Mouse (Mus musculus) hindbrain, embryonic 12.5 days (tissue): ENCODE data around the gene Faap24. TPM values are rescaled to one million over a fixed set of nuclear protein-coding genes. Genes with fewer than 3 reads are reported as not detected.

ENCODE experiments used
- polyA plus RNA-seq: library from polyadenylated mRNA; unstranded; fragments of >200 nt; fragmentation: Nextera tagmentation; extraction: Ambion mirVana; gene quantifications from 2 replicates; pipeline ENCODE4 v1.2.1, GENCODE M21; 2016

Gene Faap24
- polyA plus RNA-seq, 1 experiment from 2014 or later = 21.1 TPM

Other genes starting within 250 kb of the Faap24 start
- gene Slc7a10, start 210.5 kb downstream of the Faap24 start, polyA plus RNA-seq = 1.9 and 2.1 TPM in 2 replicates
- 17.9 and 19.3 TPM in 2 replicates for gene Lrp3, start 181.3 kb downstream of the Faap24 start, polyA plus RNA-seq
- gene Gpatch1, start 78.4 kb downstream of the Faap24 start, polyA plus RNA-seq = 21.3 and 22.5 TPM in 2 replicates
- 3.8 and 4.0 TPM in 2 replicates for gene Rhpn2, start 62.7 kb downstream of the Faap24 start, polyA plus RNA-seq
- 38.9 and 41.0 TPM in 2 replicates for gene Cep89, start 199 bp upstream of the Faap24 start, polyA plus RNA-seq
- not detected in 2 replicates for gene Slc7a9, start 52.0 kb upstream of the Faap24 start, polyA plus RNA-seq
- gene Tdrd12, start 140.9 kb upstream of the Faap24 start, polyA plus RNA-seq = 0.66 TPM in 1 of 2 replicates, not detected in the other
- gene Nudt19, start 159.5 kb upstream of the Faap24 start, polyA plus RNA-seq = 41.0 and 43.9 TPM in 2 replicates
- 0.12 and 0.16 TPM in 2 replicates for gene Rgs9bp, start 188.7 kb upstream of the Faap24 start, polyA plus RNA-seq
- 30.3 and 32.1 TPM in 2 replicates for gene Ankrd27, start 189.4 kb upstream of the Faap24 start, polyA plus RNA-seq